Mouse (Mus musculus) lung, adult 2 months (tissue): ENCODE measurements around the gene Xirp2.

ENCODE experiments used
- CTCF ChIP-seq: fragments of 200-500 bp; IDR thresholded peaks from 2 replicates; pipeline ENCODE4 v1.5.1; 2011; ENCODE audit warnings: mild to moderate bottlenecking, low read length, control low read depth; ENCODE audit not compliant: insufficient read depth
- POLR2A ChIP-seq: fragments of 200-500 bp; IDR thresholded peaks from 2 replicates; pipeline ENCODE4 v1.6.1; 2011; ENCODE audit warnings: low read depth, mild to moderate bottlenecking, control low read depth, low read length, borderline replicate concordance; ENCODE audit errors: extremely low read depth

GRCm38 (mm10) chr2:67486721-67487120 is 40.9 kb downstream of the Xirp2 start:
- no peak for TF ChIP-seq POLR2A
- no peak for TF ChIP-seq CTCF
